Mouse (Mus musculus) CD4-positive, CD25-positive, alpha-beta regulatory T cell, adult 2 months (primary cell): ENCODE results near the gene Tec.

Source experiments
- DNase-seq: peaks from one replicate; pipeline ENCODE4 v3.0.0-alpha.2; 2012; ENCODE audit warnings: low read depth, low spot score

The Tec gene

DNA sequence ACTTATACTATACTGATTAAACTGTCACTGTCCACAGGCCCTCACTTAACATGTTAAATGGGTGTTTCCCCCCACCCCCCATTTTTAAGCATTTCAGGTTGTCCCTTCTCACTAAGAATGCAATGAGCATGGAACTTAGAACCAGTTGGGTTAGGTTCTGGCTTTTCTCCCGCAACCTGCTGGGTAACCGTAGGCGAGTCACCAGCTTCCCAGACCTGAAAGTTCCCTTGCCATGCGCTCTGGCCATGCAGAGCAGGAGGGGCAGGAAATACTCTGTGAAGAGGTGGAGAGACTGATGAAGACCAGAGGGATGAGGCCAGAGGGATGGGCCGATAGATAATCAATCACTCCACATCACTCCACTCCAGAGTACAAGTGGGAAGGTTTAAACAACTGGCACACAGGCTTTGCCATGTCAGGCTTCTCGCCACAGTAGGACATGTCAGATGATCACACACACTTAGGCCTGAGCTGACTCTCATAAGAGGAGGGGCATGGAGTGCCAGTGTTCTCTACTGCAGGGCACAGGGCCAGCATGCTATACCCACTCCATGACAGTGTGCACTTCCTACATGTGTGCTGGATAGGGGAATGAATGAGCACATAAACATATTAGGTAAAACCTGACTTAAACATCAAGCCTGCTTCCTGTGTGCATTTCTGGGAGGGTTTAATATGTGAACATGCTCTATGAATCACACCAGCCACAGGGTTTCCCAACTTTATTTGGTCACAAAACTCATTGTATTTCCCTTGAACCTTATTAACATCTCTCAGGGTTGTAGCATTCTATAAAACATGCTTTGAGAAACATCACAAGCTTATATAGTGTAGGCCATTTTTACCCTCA lies 13.9 kb downstream of the Tec start:
- no peak for DNase-seq

DNA sequence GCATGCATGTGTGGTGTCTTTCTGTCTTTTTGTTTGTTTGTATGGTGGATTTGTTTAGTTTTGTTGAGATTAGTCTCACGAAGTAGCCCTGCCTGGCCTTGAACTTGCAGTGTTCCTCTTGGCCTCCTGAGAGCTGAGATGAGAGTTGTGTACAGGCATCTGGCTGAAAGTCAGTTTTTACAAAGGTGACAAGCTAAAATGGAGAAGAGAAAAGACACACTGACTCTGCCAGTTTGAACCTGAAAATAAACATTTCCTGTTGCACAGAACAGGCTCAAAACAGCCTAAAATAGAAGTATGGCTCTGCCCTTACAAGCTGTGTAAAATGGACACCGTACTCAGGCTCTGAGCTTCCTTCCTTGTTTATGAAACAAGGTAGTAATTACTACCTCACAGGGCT lies 14.9 kb downstream of the Tec start:
- no peak for DNase-seq

DNA sequence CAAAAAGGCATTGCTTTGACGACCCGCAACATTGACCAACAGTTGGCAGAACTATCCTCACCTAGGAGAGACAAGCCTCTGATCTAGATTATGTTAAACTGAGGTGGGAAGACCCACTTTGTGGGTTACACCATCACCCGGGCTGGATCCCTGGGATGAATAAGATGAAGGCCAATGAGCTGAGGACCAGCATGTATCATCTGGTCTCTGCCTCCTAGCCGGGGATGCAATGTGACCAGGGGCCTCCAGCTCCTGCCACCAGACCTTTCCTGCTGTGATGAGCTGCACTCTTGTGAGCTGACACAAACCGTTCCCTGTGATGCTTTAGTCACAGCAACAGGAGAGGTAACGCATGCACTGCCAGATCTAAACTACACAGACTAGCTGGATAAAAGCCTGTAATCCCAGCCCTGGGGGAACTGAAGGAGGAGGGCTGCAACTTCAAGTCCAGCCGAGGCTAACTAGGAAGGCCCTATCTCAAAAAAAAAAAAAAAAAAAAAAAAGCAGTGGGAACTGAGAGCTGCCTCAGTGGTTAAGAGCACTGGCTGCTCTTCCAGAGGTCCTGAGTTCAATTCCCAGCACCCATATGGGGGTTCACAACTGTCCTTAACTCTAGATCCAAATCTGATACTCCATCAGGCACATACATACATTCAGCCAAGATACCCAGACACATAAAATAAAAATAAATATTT lies 15.8 kb downstream of the Tec start:
- DNase-seq = no peak

GRCm38 (mm10) chr5:72851674-72852098 lies 16.6 kb downstream of the Tec start:
- no peak for DNase-seq

GRCm38 (mm10) chr5:72850926-72851673 lies 17.2 kb downstream of the Tec start:
- DNase-seq = no peak

DNA sequence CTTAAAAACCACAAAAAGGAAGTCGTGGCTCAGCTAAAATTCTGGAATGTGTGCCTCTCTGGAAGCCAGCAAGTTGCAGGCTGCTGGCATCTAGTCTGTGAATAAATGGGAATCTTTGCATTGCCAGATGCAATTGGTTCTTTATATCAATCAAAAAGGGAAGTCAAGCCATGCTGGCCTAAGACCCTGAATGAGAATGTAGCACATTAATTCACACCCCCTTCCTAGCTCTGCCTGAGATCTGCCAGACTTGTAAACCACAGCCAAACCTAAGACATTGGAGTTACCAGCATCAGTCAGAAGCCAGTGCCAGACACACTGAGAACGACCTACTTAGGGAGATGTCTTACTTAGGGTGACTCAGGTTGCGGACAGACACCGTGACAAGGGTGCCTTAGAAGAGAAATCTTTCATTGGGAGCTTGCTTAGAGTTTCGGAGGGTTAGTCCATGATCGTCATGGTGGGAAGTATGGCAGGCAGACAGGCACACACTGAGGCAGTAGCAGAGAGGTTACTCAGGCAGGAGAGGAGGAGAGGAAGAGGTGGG lies 19.3 kb downstream of the Tec start:
- no peak for DNase-seq

DNA sequence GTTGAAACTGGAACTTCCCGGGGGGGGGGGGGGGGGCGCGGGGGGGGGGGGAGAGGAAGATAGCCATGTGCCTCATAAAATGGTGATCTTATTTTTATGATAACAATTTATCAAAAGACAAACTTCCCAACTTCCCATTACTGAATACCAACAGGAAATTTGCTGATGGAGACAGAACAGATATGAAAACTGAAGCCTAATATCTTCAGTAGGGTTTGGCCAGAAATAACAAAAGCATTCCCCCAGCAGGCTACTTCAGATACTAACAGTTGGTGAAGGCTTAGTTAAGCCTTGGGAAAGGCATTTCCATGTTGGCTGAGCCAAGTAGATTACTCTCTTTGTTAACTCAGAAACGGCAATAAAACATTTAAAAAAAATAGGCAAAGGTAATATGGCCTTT lies 21.6 kb downstream of the Tec start:
- no peak for DNase-seq

DNA sequence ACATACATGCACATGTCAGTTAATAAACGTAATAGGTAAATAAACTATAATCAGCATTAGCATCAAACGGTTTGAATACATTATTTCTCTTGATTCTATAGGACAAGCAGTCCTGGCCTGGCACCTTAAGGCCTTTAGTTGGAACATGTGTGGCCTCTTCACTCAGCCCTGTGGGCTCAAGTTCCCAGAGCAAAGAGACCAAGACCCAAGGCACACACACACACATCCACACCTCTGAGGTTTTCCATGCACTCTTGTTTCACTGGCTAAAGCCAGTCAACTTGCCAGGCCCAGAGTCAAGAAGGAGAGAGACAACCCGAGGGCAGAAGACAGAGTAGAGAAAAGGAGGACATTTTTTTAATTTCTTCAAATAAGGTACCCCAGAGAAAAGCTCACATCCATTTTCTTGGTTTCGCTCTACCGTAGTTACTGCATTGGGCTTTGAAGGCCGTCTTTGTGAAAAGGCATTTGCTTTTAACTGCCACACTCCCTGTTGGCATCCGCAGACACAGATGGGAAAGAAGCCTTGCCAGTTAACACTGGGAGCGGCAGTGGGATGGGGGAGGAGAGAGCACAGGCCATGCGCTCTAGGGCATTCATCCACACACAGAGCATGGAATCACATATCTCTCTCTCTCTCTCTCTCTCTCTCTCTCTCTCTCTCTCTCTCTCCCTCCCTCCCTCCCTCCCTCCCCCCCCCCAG lies 22.2 kb downstream of the Tec start:
- DNase-seq = no peak

DNA sequence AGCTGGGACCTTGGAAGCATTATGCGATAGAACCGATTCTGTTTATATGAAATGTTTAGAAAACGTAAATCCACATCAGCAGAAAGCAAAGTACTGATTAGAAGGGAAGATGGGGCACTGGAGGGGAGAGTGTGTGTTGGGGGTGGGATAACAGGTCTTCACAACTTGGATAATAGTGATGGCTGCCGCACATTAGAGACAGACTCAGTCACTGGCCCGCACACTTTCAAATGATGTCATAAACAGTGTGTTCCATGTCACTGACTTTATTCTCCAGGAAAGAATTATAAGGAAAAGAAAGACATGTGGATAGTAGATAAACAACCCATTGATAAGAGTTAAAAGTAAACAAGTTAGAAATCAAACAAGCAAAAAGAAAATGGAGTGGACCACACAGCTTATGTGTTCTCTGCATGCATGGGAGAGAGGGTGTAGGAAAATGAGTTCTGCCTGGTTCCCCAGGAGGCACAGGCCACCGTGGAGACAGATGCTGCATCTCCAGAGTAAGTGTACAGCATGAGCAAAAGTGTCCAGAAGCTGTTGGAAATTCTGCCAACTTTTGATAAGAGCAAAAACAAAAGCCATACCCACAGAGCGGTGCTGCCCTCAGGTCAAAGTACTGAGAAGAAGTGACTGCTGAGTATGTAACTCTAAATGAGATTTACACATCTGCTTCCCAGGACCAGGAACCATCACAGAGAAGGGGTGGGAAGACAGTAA lies 23.3 kb downstream of the Tec start:
- DNase-seq = no peak

DNA sequence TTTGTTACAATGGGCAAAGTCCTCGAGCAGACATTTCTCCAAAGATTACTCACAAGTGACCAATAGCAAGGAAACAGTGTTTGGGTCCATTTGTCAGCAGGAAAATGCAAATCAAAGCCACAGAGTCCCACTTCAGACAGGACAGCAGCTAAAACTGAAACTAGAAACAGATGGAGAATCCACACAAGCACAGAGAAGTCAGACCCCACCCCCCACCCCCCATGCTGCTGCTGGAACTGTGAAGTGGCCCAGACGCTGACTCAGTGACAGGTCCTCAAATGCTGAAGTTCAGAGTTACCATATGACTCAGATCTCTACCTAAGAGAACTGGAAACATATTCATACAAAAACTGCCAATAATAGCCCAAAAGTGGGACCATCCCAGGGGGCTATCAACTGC lies 24.0 kb downstream of the Tec start:
- DNase-seq = peak; percentile 14

GRCm38 (mm10) chr5:72839655-72840054 lies 28.6 kb downstream of the Tec start:
- no peak for DNase-seq

DNA sequence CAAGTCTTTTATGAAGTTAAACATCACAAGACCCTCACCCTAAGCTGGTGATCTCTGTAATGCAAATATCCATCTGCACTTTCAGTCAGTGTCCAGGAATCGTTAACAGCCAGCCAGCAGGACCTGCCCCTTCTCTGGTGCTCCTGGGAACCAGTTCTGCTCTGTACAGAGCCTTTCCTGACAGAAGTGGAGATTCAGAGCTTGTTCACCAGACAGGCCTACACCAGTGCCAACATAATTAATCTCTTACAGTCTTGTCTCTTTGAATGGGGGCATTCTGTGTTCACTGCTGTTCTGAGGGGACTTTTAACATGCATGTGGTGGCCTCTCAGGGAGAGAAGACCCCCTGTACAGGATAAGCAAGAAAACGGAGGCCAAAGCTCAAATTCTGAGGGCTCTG lies 29.3 kb downstream of the Tec start:
- no peak for DNase-seq

DNA sequence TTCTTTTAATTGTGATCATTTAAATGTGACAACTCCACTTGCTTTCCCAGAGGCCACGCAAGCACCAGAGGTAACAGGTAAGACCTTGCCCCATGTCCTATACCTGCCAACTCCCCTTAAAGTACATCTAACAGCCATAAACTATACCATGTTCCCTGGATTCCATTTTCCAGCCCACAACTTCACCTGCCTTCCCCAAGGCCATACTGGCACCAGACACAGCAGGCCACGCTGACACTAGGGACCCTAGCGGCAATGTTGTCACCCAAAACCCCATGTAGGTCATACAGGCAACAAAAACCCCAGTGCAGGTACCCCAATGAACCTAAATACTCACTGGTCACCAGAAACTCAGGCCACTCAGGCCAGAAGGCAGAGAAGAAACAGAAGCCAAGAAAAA lies 32.6 kb downstream of the Tec start:
- DNase-seq = no peak

DNA sequence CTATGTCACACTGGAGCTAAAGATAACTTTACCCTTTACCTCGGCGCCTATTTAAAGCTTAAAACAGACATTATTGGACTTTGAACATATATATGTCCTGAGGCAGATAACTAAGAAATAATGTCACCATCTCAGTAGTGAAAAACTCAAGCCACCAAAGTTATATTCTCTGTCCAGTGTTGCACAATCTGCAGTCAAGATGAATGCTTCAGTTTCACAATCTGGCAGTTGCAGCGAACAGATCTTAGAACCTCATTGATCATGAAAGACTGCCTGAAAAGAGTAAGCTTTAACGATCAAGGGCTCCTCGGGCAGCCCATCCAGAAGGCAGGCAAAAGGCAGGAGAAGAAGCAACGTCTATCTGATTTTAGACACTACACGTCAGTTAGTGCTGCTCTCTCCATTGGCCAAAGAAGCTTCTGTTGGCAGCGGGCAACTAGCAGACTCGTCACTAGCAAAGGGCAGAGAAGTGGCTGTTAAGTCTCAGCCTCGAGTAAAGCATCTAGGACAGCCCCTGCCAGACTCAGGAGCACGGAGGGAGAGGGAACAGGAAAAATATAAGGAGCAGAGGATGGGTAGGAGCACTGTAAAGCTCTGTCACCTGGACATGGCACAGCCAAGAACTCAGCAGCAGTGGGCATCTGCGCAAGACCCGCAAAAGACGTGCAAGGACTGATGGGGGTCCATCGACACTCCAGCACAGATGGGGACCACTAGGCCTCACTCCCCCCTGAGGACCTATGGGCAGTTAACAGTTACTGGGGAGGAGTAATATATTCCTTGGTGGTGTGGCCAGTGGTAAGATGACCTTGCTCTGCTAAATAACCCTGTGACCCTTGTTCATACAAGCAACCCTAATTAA lies 35.1 kb downstream of the Tec start:
- DNase-seq = no peak

DNA sequence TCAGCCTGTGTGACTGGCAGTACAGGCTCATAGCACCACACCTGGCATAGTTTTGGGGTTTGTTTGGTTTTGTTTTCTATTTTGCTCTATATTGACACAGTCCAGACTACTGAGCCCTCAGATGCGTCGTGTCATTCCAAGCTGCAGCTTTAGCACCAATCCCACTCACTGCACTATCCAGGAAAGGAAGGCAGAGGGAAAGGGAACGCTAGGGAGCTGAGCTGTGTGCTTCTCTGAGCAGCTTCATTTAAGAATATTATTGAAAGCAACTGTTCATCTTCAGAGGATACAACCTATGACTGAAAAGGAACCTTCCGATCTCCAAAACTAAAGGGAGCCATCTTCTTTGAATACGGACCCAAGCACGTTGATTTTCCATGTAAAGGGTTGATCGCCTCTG lies 36.1 kb downstream of the Tec start:
- DNase-seq = no peak

DNA sequence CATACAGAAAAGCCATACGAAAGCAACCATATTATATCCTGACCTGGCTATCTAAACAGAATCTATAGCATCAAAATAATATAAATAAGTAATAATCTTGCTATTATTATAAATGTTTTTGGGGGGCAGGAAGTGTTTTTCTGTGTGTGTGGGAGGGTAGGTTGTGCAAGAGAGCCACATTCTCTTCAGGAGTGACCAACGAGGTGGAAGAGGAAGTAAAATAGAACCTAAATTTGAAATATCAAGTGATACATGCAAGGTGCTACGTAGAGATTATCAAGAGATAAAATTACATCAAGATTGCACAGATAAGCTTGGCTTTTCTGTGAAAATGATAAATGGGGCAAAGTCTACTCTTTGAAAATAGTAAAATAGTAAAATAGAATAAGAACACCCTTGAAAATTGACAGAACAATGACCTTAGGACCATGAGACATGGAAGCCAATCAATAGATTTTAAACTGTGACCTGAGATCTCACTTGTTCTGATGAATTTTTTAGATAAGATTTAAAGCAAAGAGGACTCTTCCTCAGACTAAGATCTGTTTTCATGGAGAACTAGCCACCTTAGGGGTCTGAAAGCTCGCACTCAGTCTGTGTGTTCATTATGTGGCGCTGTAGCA lies 37.2 kb downstream of the Tec start:
- no peak for DNase-seq

- DNase-seq = no peak
Measured at GRCm38 (mm10) chr5:72829506-72830067, 38.7 kb downstream of the Tec start.

DNA sequence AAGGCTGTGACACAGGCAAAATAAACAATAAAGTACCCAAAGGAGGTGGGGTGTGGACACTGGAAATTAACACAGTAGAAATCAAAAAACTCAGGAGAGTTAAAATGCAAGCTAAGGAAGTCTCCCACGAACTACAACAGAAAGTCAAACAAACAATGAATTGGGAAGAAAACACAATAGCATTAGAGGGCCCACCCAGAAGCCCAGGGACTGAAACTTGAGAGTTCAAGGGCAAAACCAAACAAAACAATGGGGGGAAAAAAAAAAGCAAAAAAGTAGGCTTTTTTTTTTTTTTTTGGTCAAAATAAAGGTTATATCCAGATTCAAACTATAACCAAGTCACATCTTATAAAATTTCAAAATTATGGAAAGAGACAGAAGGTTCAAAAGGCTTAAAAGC lies 39.9 kb downstream of the Tec start:
- no peak for DNase-seq

DNA sequence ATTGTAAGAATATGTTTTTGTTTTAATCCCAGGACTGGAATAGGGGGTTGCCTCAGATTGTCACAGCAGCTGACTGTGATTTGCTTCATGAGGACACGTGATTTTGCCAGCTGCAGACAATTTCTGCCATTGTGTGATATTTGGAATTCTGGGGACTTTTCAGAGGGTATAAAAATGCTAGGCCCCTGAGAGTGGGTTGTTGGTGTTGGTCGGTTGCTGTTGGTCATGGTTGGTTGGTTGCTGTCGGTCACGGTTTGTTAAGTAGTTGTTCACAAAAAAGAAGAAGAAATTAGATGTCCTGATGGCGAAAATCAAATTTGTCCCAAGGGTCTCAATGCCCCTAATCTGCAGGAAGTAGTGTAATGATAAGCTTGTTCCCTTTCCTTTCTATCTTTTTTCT lies 40.8 kb downstream of the Tec start:
- no peak for DNase-seq
